Mouse (Mus musculus): ENCODE data around the gene Kif1a.

DNA sequence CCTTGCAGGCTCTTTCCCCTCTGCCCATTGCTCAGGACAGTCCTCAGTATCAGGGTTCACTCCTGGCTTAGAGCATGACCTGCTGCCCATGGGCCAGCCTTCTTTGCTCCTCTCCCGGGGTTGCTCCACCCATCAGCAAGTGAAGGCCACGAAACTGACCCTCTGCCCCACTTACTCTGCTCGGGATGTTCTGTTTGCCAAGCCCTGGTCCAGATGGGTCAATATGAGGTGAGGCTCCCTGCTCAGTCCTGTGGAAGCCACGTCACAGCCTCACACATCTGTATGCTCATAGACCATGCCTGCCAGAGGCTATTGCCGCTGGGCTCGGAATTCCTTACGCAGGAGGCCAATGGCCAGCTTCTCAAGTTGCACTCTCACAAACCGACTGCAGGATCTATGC, 26.5 kb upstream of the Kif1a start:
- TF ChIP-seq EP300 (IDR thresholded peaks at IDR 0.05) = no peak
- TF ChIP-seq CTCF (IDR thresholded peaks at IDR 0.05) = no peak

All from lung, postnatal 0 days (tissue).